Mouse (Mus musculus): ENCODE measurements around the gene Ift172.
"Not testable (repeated sequence)": the region's sequence is repeated elsewhere in the genome, so short reads cannot be mapped to it uniquely, and the experiment has no call there.

Ift172 gene

DNA sequence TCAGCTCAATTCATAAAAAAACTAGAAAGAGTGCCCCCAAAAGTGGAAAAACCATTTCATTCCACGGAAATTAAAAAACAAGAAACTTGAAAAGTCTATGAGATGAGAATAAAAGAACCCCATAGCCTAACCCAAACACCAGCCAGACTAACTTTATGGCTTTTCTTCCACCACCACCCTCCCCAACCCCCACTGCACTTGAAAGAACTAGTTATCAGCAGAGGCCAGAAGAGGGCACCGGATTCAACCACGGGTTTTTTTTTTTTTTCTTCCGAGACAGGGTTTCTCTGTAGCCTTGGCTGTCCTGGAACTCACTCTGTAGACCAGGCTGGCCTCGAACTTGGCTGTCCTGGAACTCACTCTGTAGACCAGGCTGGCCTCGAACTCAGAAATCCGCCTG is 72.6 kb downstream of the Ift172 start:
- no peak for DNase-seq (ENCODE audit: low spot score in 2 of 2)

DNA sequence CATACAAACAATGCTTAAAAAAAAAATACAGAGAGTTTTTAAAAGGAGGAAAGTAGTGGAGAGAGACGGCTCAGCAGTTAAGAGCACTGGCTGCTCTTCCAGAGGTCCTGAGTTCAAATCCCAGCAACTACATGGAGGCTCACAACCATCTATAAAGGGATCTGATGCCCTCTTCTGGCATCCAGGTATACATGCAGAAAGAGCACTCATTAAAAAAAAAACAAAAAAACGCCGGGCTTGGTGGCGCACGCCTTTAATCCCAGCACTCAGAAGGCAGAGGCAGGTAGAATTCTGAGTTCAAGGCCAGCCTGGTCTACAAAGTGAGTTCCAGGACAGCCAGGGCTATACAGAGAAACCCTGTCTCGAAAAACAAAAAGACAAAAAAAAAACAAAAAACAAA is 74.4 kb downstream of the Ift172 start:
- DNase-seq (ENCODE audit: low spot score in 2 of 2): not testable (repeated sequence)

DNA sequence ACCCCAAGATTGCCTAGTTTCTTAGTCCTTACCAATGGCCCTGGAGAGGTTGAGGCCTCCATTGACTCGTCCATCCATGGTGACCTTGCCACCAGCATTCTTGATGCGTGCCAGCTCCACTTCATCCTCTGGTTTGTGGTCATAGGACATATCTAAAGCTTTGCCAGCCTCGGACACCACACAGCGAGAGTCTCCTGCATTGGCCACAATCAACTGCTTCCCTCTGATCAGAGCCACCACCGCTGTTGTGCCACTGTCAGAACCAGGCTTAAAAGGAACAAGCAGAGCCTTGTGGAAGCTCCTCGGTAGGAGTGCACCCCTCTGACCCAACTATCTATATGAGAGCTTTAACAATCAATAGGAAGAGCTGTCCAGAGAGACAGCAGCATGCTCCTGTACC is 86.5 kb downstream of the Ift172 start:
- DNase-seq (ENCODE audit: low spot score in 2 of 2): no peak

DNA sequence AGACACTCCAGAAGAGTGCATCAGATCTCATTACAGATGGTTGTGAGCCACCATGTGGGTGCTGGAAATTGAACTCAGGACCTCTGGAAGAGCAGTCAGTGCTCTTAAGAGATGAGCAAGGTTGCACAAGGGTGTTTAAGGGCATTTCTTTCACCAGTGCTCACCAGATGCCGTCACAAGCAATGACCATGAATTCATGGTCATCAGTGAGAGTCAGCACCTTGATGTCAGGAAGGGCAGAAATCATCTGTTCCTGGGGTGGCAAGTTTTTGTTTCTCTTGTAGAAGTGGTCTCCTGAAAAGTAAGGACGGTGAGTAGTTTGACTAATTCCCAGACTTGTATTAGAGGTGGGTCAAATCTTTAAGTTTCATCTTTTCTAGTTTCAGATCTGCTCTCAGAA is 87.0 kb downstream of the Ift172 start:
- no peak for DNase-seq (ENCODE audit: low spot score in 2 of 2)

Data from urinary bladder, postnatal 36 days (tissue).